Mouse (Mus musculus) kidney, embryonic 16.5 days (tissue): ENCODE results near the gene Mpeg1. TPM values are rescaled to one million over a fixed set of nuclear protein-coding genes. Genes with fewer than 3 reads are reported as not detected.

Experiments
- ATAC-seq: fragments of 200-750 bp; cut with Nextera tagmentation; 2 replicates; pipeline ENCODE4 v1.8.0; 2017; ENCODE audit warnings: moderate TSS enrichment; ENCODE audit not compliant: low FRiP score, low TSS enrichment
- H3K27ac ChIP-seq: fragments of 300-500 bp; sonication (generic); 2 replicates; pipeline ENCODE4 v1.5.1; 2014; ENCODE audit warnings: low read length
- H3K27me3 ChIP-seq: fragments of 300-500 bp; sonication (generic); 2 replicates; pipeline ENCODE4 v1.6.1; 2014; ENCODE audit warnings: low read length, control low read depth, mixed read lengths; ENCODE audit not compliant: insufficient read depth
- H3K36me3 ChIP-seq: fragments of 300-500 bp; sonication (generic); 2 replicates; pipeline ENCODE4 v1.6.1; 2014; ENCODE audit warnings: low read length, control low read depth, mixed read lengths; ENCODE audit not compliant: insufficient read depth
- H3K4me1 ChIP-seq: fragments of 300-500 bp; sonication (generic); 2 replicates; pipeline ENCODE4 v1.6.1; 2014; ENCODE audit warnings: low read length, control low read depth, mixed read lengths; ENCODE audit not compliant: insufficient read depth
- H3K4me2 ChIP-seq: fragments of 300-500 bp; sonication (generic); replicated peaks from 2 replicates; pipeline ENCODE4 v1.6.1; 2014; ENCODE audit warnings: low read depth, low read length
- H3K4me3 ChIP-seq: fragments of 300-500 bp; sonication (generic); 2 replicates; pipeline ENCODE4 v1.5.1; 2014; ENCODE audit warnings: mild to moderate bottlenecking, low read length
- H3K9ac ChIP-seq: fragments of 300-500 bp; sonication (generic); replicated peaks from 2 replicates; pipeline ENCODE4 v1.6.1; 2014; ENCODE audit warnings: low read length
- H3K9me3 ChIP-seq: fragments of 300-500 bp; sonication (generic); 2 replicates; pipeline ENCODE4 v1.6.1; 2016; ENCODE audit warnings: low read length, control low read depth
- WGBS: fragments of 180-500 bp; shearing (Covaris S2); extraction: QIAGEN DNeasy Blood & Tissue Kit; methylation state at CpG from one replicate; pipeline ENCODE4 v1.1.7; 2014; 5-methylcytosine and 5-hydroxymethylcytosine counted together
- polyA plus RNA-seq: library from polyadenylated mRNA; unstranded; fragments of >200 nt; fragmentation: Nextera tagmentation; extraction: Ambion mirVana; gene quantifications from 2 replicates; pipeline ENCODE4 v1.2.1, GENCODE M21; 2015

Mpeg1 gene
- polyA plus RNA-seq, 1 experiment from 2014 or later: 0.62 TPM

DNA sequence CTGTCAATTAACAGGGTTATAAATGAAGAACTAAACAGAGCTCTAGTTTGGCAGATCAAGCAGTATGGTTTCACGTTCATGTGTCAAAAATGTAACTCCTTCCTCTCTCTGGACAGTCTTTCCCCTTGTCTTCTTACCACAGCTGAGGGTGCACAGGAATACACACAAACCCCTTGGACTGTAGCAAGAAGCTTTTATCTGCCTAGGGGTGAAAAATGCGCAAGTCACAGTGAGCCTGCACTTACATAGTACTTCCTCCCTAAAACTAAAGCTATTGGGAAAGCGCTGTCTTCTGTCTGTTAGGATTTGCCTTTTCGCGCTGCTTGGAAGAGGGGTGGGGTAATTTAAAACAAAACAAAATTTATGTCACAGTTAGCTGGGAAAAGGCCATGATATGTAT lies 3.5 kb downstream of the Mpeg1 start:
- Histone ChIP-seq H3K4me1 (no peaks in the 10 kb centered on the region), H3K9me3 (no peaks in the 10 kb centered on the region), H3K36me3 (peaks cover 6% of the 10 kb centered on the region; the same call in 1 of the 2 replicates), H3K27me3 (no peaks in the 10 kb centered on the region), H3K4me3 (no peak overlapping the region), H3K9ac (no peak overlapping the region), H3K4me2 (no peak overlapping the region), H3K27ac (no peak overlapping the region)
- no peak for ATAC-seq
- 81% methylated on average over 5 of the region's 5 CpGs for WGBS

DNA sequence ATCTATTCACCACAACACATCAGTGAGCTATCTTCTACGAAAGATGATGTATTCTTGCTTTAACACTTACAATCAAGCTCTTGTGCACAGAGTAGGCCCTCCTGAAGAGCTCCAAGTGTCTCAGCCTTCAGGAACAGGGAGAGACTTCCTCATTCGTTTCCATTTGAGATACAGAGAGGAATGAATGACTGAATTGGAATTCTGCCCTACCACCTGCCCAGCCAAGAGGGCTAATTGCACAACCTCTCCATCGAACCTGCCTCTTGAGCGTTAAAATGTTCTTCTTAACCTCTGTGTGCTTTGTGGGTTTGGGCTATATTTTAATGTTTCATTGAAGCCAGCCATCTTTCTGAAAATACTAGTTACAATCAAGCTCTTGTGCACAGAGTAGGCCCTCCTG lies 4.1 kb downstream of the Mpeg1 start:
- H3K9me3 ChIP-seq: no peaks in the 10 kb centered on the region
- H3K4me3 ChIP-seq: no peak overlapping the region
- H3K4me1 ChIP-seq: no peaks in the 10 kb centered on the region
- no peak overlapping the region for H3K27ac ChIP-seq
- H3K27me3 ChIP-seq: no peaks in the 10 kb centered on the region
- peaks cover 6% of the 10 kb centered on the region; the same call in 1 of the 2 replicates for H3K36me3 ChIP-seq
- H3K4me2 ChIP-seq: no peak overlapping the region
- WGBS: 80% methylated on average over 4 of the region's 4 CpGs
- no peak overlapping the region for H3K9ac ChIP-seq
- no peak for ATAC-seq

DNA sequence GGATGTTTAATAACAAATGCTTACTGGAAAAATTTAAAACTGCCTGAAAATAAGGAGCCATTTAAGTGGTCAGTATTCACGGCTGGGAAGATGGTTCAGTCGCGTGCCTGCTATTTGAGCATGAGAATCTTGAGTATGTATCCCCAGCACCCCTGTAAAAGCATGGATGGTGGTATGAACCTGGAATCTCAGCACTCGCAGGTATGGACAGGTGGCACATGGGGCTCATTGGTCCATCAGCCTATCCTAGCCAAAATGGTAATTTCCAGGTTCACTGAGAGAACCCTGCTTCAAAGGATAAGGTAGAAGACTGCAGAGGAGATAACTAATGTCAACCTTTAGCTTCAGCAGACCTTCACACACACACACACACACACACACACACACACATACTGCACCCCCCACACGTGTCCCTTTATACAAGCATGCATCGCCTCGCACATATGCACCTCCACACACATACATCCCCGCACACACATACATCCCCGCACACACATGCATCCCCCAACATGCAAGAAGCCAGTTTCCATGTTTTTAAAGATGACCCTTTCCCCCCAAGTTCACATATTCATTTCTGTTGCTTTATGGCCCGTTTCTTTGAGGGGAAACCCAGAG lies 5.1 kb downstream of the Mpeg1 start:
- no peak overlapping the region for H3K27ac ChIP-seq
- H3K4me3 ChIP-seq: no peak overlapping the region
- H3K9me3 ChIP-seq: no peaks in the 10 kb centered on the region
- H3K27me3 ChIP-seq: no peaks in the 10 kb centered on the region
- H3K4me1 ChIP-seq: no peaks in the 10 kb centered on the region
- no peak for ATAC-seq
- no peak overlapping the region for H3K4me2 ChIP-seq
- 90% methylated on average over 10 of the region's 10 CpGs for WGBS
- no peak overlapping the region for H3K9ac ChIP-seq
- peaks cover 6% of the 10 kb centered on the region; the same call in 1 of the 2 replicates for H3K36me3 ChIP-seq

DNA sequence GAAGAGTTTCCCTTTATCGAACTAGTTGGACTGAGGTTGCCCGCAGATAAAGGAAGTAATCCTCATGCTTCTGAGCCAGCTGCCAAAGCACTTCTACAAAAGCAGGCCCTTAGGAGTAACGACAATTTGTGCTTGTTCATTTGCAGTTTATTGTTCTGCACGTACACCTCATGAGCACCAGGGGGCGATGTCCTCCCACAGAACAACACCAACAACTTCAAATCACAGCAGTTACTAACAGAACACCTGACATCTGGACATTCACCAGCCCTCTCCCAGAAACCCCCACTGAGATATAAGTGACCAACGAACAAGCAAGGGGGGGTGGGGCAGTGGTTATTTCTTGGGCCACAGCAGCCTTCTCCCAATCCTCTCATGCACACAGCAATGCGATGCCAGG lies 5.6 kb downstream of the Mpeg1 start:
- H3K9ac ChIP-seq: no peak overlapping the region
- no peaks in the 10 kb centered on the region for H3K27me3 ChIP-seq
- ATAC-seq: peak; percentile 25; the same call in 1 of the 2 replicates
- H3K4me1 ChIP-seq: no peaks in the 10 kb centered on the region
- 30% methylated on average over 7 of the region's 7 CpGs for WGBS
- H3K36me3 ChIP-seq: peaks cover 6% of the 10 kb centered on the region; the same call in 1 of the 2 replicates
- no peaks in the 10 kb centered on the region for H3K9me3 ChIP-seq
- no peak overlapping the region for H3K4me2 ChIP-seq
- H3K4me3 ChIP-seq: no peak overlapping the region
- H3K27ac ChIP-seq: no peak overlapping the region

DNA sequence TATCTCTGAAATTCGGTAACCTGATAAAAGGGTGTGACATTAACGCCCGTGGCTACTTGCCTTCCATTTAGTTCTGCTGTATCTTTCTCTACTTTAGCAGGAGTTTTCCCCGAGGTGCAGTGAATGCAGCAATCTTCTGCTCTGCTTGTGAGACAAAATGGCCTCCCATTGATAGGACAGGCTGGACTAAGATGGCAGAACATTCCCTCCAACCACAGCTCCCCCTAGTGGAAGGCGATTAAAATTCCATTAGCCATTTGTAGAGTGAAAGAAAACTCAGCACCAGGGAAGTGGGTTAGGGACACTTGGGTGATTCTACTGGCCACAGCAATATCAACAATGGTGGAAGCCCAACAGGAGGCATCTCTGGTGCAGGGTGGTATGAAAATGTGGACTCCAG lies 6.9 kb downstream of the Mpeg1 start:
- H3K9ac ChIP-seq: no peak overlapping the region
- H3K9me3 ChIP-seq: no peaks in the 10 kb centered on the region
- H3K4me3 ChIP-seq: no peak overlapping the region
- no peaks in the 10 kb centered on the region for H3K4me1 ChIP-seq
- ATAC-seq: no peak
- H3K4me2 ChIP-seq: no peak overlapping the region
- H3K27me3 ChIP-seq: no peaks in the 10 kb centered on the region
- H3K27ac ChIP-seq: no peak overlapping the region
- H3K36me3 ChIP-seq: peaks cover 6% of the 10 kb centered on the region; the same call in 1 of the 2 replicates
- WGBS: 85% methylated on average over 5 of the region's 5 CpGs

DNA sequence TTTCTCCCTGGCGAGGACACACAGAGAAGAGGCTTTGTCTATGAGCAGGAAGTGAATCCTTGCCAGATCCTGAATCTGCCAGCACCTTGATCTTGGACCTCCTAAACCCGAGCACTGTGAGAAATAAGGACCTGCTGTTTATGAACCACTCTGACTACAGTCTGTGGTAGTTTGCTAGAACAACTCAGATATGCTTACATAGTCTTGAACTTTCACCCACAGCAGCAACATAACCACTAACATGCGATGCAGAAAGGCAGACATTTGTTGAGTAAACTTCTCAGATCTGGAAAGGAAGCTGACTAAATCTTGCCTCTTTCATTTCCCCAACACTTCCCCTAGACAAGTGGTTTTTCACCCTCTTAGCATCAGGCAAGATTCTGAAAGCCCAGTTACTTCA lies 11.3 kb downstream of the Mpeg1 start:
- H3K36me3 ChIP-seq: peaks cover 6% of the 10 kb centered on the region; the same call in 1 of the 2 replicates
- H3K27ac ChIP-seq: no peak overlapping the region
- no peaks in the 10 kb centered on the region for H3K9me3 ChIP-seq
- H3K4me2 ChIP-seq: no peak overlapping the region
- ATAC-seq: no peak
- no peaks in the 10 kb centered on the region for H3K27me3 ChIP-seq
- H3K9ac ChIP-seq: no peak overlapping the region
- WGBS: 57% methylated on average over 3 of the region's 3 CpGs
- no peak overlapping the region for H3K4me3 ChIP-seq
- peaks cover 6% of the 10 kb centered on the region for H3K4me1 ChIP-seq

DNA sequence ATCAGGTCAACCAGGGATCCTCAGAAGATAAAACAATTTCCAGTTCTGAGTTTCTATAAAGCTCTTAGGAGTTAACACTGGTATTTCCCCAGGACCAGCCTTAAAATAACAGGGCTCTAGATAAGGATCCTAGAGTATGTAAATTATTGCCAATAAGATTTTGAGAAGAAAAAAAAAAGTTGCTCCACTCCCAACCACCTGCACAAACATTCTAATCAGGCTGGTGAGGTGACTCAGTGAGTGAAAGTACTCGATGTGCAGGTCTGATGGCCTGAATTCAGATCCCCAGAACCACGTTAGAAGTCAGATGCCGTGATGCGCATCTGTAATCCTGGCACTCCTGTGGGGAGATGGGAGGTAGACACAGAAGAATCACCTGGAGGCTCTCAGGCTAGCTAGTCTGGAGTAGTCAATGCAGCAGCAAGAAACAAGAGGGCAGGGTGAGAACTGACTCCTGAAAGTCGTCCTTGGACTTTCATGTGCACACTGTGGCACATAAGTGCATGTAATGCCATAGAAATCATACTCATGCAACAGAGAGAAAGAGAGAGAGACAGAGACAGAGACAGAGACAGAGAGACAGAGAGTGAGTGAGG lies 11.9 kb downstream of the Mpeg1 start:
- 80% methylated on average over 5 of the region's 5 CpGs for WGBS
- Histone ChIP-seq H3K27me3 (no peaks in the 10 kb centered on the region), H3K4me1 (peaks cover 12% of the 10 kb centered on the region), H3K36me3 (peaks cover 6% of the 10 kb centered on the region; the same call in 1 of the 2 replicates), H3K27ac (no peak overlapping the region), H3K9ac (no peak overlapping the region), H3K4me3 (no peak overlapping the region), H3K4me2 (no peak overlapping the region), H3K9me3 (no peaks in the 10 kb centered on the region)
- ATAC-seq: no peak

DNA sequence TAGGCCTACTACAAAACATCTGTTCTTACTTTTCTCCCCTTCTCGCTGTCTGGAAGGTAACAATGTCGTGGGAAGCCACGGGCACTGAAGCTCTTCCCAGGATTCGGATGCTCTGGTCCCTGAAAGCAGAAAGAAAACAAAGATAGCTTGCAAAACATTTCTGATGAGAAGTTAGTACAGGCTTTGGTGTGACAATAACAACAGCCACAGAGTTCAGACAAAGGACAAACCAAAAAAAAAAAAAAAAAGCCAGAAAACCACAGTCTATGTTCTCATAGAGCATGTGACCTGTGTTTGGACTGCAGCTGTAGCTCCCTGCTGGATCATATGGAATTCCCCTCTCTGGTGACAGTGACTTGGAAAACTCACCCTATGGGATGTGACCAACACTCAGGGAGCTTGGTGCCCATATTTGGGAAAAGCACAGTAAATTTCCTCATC lies 12.6 kb downstream of the Mpeg1 start:
- no peaks in the 10 kb centered on the region for H3K27me3 ChIP-seq
- peaks cover 6% of the 10 kb centered on the region; the same call in 1 of the 2 replicates for H3K36me3 ChIP-seq
- no peak overlapping the region for H3K27ac ChIP-seq
- H3K4me3 ChIP-seq: no peak overlapping the region
- WGBS: 68% methylated on average over 4 of the region's 4 CpGs
- ATAC-seq: no peak
- H3K4me2 ChIP-seq: no peak overlapping the region
- H3K9me3 ChIP-seq: no peaks in the 10 kb centered on the region
- no peak overlapping the region for H3K9ac ChIP-seq
- peaks cover 12% of the 10 kb centered on the region for H3K4me1 ChIP-seq

DNA sequence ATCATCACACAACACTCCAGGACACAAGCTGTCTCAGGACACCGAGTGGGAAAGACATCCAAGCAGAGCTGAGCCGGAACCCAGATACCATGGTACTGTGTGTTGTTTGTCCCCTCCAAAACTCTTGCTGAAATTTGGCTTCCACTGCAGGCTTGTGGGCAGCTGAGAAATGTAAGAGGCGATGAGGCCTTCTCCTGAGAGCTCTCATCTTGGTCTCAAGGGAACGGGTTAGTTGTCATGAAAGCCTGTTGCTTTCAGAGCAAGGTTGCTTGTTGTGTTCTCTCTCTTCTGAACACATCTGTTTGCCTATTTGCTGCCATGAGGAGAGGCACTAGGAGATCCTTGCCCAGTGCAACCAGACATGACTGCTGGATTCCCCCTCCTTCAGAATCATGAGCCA lies 13.4 kb downstream of the Mpeg1 start:
- H3K27me3 ChIP-seq: no peaks in the 10 kb centered on the region
- no peaks in the 10 kb centered on the region for H3K9me3 ChIP-seq
- no peak for ATAC-seq
- H3K4me1 ChIP-seq: peaks cover 12% of the 10 kb centered on the region
- H3K36me3 ChIP-seq: peaks cover under 1% of the 10 kb centered on the region; the same call in 1 of the 2 replicates
- no peak overlapping the region for H3K9ac ChIP-seq
- H3K4me2 ChIP-seq: no peak overlapping the region
- no peak overlapping the region for H3K27ac ChIP-seq
- H3K4me3 ChIP-seq: no peak overlapping the region
- WGBS: 90% methylated on average over 4 of the region's 4 CpGs
